Mouse (Mus musculus) heart, adult 9 months (tissue): ENCODE measurements around the gene Mcu.
A peak's percentile ranks its signal among the peaks of the same experiment; 100 is the strongest.

ENCODE experiments used
- DNase-seq, 2 experiments: peaks; one replicate each; pipeline ENCODE4 v3.0.0; 2022; ENCODE audit warnings: low spot score in 2 of 2

Gene Mcu

GRCm38 (mm10) chr10:59537579-59537978, 78.9 kb downstream of the Mcu start:
- DNase-seq, result no peak

- no peak for DNase-seq
These were observed 84.2 kb downstream of the Mcu start for GRCm38 (mm10) chr10:59532256-59532655.

GRCm38 (mm10) chr10:59527819-59528218, 88.7 kb downstream of the Mcu start:
- no peak for DNase-seq

- DNase-seq, result no peak
These were observed 89.2 kb downstream of the Mcu start for GRCm38 (mm10) chr10:59527311-59527710.

GRCm38 (mm10) chr10:59524675-59525074, 91.8 kb downstream of the Mcu start:
- DNase-seq, result no peak

DNA sequence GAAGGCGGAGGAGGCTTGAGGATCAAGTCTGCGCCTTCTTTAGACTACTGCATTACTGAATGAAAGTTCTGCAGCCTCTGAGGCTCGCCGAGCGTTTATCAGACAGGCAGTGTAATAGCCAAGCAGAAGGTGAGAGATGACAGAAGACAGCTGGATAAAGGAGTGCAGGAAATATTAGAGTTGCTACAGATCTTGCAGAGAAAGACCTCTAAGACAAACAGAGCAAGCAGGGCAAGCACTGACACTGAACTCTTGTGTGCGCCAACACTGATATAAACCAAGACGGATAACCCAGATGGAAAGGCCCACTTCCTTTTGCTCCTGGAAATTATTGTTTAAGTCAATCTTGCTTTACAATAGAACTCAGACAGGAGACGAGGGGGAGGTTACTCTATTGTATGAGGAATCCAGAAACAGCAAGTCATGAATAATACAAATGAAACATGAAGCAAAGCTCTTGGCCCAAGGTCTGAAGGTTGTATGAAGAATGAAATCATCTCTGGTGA, 92.6 kb downstream of the Mcu start:
- DNase-seq, result peak in 1 of 2 experiments; percentile 21

DNA sequence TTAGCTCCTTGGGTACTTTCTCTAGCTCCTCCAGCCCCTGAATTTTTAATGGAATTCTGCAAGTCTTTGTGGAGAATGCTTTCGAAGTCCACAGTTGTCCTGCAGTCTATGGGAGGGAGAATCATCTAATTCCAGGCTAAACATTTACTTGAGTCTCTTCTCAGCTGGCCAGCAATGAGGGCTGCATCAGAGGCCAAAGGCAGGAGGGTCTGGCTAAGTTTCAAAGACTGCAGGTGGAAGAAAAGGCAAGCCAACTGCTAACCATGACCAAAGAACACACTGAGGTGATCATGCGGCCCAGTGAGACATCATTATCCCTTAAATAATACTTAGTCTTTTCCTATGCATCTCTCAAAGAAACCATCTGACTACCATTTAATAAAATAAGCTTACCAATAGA, 95.8 kb downstream of the Mcu start:
- no peak for DNase-seq

DNA sequence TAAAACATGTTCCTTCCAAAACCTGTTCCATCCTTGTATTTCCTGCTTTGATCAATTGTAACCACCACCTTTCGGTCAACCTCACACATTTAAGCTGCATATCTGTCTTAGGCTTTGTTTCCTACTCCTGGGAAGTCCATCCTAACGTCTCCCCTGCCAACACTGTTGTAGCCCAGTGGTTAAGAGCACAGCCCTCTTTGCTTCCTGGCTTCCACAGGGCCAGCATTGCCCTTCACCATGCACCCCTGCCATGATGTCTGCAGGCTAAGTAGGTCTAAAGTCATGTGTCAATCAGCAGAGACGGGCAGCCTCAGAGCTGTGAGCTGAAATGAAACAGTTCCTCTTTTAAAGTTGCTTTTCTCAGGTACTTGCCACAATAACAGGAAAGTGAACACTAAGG, 97.1 kb downstream of the Mcu start:
- DNase-seq, result no peak

- DNase-seq, result no peak
These were observed 99.3 kb downstream of the Mcu start for GRCm38 (mm10) chr10:59517201-59517600.

DNA sequence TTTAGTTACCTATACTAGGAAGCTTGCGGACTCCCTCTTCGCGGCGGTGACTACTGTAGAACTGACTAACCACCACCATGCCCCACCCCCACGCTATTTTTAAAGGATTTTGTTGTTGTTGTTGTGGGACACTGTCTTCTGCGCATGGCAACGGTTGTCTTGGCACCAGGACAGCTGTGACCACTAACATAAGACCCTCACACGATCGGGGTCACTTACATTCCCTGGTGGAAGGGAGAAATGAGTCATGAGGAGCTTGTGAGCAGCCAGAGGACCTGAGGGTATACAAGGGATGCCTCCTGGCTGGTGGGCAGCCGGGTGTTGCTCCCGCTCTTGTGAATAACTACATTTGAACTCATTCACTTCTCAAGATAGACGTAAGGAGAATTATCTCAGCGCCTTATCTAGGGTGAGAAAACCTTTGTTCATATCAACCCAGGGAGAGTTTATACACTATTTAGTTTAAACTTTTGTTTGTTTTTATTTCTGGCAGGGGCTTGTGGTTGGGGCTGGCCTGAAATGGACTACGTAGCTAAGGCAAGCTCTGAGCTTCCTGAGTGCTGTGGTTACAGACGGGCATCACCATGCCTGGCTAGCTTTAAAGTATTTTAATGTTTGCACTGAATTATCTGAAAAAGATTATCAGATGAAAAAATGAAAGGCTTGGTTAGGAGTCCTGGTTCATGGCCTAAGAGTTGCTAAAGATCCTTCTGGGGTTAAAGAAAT, 101.6 kb downstream of the Mcu start:
- no peak for DNase-seq

DNA sequence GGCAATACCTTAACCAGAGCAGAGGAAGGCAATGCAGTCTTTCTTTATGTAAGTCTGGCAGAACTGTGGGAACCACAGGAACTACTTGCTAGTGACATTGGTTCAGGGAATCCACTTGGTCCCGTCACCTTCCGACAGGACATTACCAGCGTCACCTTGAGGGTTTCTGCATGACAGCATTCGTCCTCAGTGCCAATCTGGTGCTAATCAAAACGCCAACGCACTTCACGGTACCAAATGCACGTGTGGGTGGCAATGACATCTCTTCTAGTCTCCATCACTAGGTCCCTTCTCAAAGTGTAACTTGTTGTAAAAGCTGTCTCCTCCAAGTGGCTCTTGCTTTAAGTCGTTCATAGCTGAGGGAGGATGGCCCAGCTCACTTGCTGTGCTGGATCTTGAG, 104.3 kb downstream of the Mcu start:
- no peak for DNase-seq

DNA sequence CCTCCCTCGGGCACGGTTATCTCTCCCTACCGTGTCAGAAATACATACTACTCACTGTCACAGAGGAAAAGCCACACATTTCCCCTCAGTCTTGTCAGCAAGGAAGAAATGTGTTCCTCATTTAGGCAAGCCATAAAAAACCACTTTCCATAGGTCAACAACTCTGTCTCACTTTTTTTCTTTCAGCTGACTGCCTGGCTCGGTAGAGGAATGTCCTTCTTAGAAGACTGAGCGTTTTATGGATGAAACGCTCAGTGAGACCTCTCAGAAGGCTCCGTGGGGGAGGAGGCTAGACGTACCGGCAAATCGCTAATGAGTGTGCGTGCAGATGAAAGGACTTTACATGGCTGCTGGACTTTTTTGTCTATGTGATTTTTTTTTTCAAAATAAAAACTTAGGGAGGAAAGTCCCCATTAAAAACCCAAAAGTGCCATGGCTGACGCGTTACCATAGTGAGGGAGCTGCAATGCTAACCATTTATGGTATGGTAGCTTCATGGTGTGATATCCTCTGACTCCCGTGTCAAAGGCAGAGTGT, 105.0 kb downstream of the Mcu start:
- DNase-seq, result no peak

GRCm38 (mm10) chr10:59510713-59511426, 105.6 kb downstream of the Mcu start:
- DNase-seq, result no peak

GRCm38 (mm10) chr10:59509197-59509596, 107.3 kb downstream of the Mcu start:
- no peak for DNase-seq

DNA sequence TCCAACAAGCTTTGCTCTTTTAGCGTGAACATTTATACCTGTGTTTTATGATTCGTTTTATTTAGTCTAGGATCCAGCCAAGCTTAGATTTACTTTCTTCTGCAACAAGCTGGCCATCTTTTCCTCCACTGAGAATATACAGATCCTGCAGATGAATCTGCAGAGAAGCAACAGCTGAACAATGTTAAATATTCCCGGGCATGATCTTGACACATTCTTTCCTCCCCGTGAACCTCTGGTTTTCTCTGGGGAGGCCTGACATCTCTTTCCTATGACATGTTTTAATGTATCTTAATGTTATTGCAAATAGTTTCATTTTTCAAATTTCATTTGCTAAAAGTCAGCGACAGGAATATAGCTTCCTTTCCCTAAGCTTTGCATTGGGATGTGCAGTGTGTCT, 109.8 kb downstream of the Mcu start:
- DNase-seq, result no peak

DNA sequence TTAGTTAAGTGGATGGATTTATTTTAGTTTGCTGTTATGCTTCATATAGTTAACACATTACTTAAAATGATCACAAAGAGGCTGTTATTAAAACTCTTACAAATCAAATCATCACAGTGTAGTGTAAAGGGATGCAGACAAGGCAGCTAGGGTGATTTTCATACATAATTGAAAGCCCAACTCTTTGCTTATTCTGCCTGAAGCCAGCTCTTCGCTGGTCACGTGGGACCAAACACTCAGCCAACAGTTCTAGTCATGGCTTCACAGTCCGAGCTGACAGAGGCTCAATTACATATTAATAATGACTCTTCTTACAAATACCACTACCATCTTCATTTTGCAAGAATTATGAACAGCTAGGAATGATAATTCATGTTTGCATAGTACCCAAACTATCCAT, 112.2 kb downstream of the Mcu start:
- DNase-seq, result no peak

- DNase-seq, result peak; percentile 56 to 75
These were observed 112.9 kb downstream of the Mcu start for GRCm38 (mm10) chr10:59503433-59504210.

GRCm38 (mm10) chr10:59502381-59502780, 114.1 kb downstream of the Mcu start:
- DNase-seq, result no peak

DNA sequence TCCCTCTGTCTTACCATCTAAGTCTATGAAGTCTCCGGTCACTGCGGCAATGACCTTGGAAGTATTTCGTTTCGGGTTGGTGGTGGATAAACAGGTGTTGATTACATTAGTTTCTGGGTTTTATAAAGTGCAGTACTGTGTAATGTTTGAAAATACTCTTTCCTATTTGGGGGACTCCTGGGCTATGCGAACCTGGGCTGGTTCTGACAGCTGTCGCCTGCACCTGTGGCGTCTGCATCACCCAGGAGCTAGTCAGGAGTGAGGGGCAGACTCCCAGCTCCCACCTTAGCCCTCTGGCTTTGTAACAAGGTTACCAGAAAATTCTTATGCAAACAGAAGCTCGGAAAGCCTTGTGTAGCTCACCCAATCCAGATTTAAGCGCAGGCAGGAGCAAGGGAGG, 114.7 kb downstream of the Mcu start:
- DNase-seq, result no peak

- no peak for DNase-seq
These were observed 116.3 kb downstream of the Mcu start for GRCm38 (mm10) chr10:59500225-59500624.

DNA sequence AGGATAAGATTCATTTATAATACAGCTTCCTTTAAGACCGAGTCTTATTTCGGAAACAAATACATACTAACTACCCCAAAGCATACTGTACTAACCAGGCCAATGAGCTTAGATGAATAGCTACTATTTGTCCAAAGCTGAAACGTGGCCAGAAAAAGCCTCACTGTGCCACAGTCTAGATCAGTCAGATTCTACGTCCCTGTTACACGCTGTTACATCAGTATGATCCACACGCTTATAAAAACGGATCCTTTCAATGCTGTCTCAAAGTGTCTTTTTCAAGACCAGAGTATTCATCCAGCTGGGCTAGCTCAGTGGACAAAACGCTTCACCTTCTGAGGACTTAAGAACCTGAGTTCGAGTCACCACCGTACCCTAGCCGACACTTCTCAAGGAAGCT, 119.5 kb downstream of the Mcu start:
- no peak for DNase-seq

DNA sequence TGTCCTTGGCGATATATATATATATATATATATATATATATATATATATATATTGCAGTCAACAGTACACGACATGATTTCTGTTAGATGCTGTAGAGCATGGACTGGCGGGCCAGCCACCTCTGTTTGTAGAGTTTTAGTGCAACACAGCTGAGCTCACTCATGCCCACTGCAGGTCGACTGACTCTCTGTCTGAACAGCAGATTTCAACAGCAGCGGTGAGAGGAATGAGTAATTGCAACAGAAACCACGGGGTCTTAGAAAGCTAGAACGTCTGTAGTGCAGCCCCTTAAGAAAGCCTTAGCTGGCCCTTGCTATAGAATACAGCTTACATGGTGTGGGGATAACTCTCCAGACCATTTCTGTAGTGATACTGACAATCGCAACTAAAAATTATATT, 121.6 kb downstream of the Mcu start:
- no peak for DNase-seq
